Mouse (Mus musculus): ENCODE results near the gene Fam186b. TPM values are rescaled to one million over a fixed set of nuclear protein-coding genes. Genes with fewer than 3 reads are reported as not detected.

The Fam186b gene
- polyA plus RNA-seq, 1 experiment from 2014 or later = 0.13 TPM

Other genes starting within 250 kb of the Fam186b start
- gene Prph, start 240.7 kb downstream of the Fam186b start, polyA plus RNA-seq (2015; fragmentation: Nextera tagmentation; extraction: Ambion mirVana) = 1.4 and 2.4 TPM in 2 replicates
- 27.8 and 29.4 TPM in 2 replicates for gene Troap, start 221.3 kb downstream of the Fam186b start, polyA plus RNA-seq (2015; fragmentation: Nextera tagmentation; extraction: Ambion mirVana)
- 0.12 and 0.16 TPM in 2 replicates for gene C1ql4, start 208.1 kb downstream of the Fam186b start, polyA plus RNA-seq (2015; fragmentation: Nextera tagmentation; extraction: Ambion mirVana)
- gene Dnajc22, start 202.7 kb downstream of the Fam186b start, polyA plus RNA-seq (2015; fragmentation: Nextera tagmentation; extraction: Ambion mirVana) = 0.43 and 0.52 TPM in 2 replicates
- gene Spats2, start 170.0 kb downstream of the Fam186b start, polyA plus RNA-seq (2015; fragmentation: Nextera tagmentation; extraction: Ambion mirVana) = 25.3 and 25.5 TPM in 2 replicates
- gene Kcnh3, start 71.0 kb downstream of the Fam186b start, polyA plus RNA-seq (2015; fragmentation: Nextera tagmentation; extraction: Ambion mirVana) = 1.3 TPM in 2 replicates
- gene Mcrs1, start 43.9 kb downstream of the Fam186b start, polyA plus RNA-seq (2015; fragmentation: Nextera tagmentation; extraction: Ambion mirVana) = 155 and 163 TPM in 2 replicates
- gene Prpf40b, start 801 bp downstream of the Fam186b start, polyA plus RNA-seq (2015; fragmentation: Nextera tagmentation; extraction: Ambion mirVana) = 36.0 and 46.6 TPM in 2 replicates
- gene Fmnl3, start 74.6 kb upstream of the Fam186b start, polyA plus RNA-seq (2015; fragmentation: Nextera tagmentation; extraction: Ambion mirVana) = 13.0 and 16.6 TPM in 2 replicates
- 273 and 290 TPM in 2 replicates for gene Tmbim6, start 97.0 kb upstream of the Fam186b start, polyA plus RNA-seq (2015; fragmentation: Nextera tagmentation; extraction: Ambion mirVana)
- 6.6 and 7.9 TPM in 2 replicates for gene Nckap5l, start 161.9 kb upstream of the Fam186b start, polyA plus RNA-seq (2015; fragmentation: Nextera tagmentation; extraction: Ambion mirVana)
- 12.5 and 13.0 TPM in 2 replicates for gene Bcdin3d, start 178.8 kb upstream of the Fam186b start, polyA plus RNA-seq (2015; fragmentation: Nextera tagmentation; extraction: Ambion mirVana)
- 0.40 and 0.56 TPM in 2 replicates for gene Faim2, start 232.3 kb upstream of the Fam186b start, polyA plus RNA-seq (2015; fragmentation: Nextera tagmentation; extraction: Ambion mirVana)

Data from heart, embryonic 16.5 days (tissue).